Mouse (Mus musculus) kidney, adult 9 months (tissue): ENCODE data around the gene Lyg1.
A peak's percentile ranks its signal among the peaks of the same experiment; 100 is the strongest.

Experiments
- DNase-seq: peaks from one replicate; pipeline ENCODE4 v3.0.0; 2022

Gene Lyg1

DNA sequence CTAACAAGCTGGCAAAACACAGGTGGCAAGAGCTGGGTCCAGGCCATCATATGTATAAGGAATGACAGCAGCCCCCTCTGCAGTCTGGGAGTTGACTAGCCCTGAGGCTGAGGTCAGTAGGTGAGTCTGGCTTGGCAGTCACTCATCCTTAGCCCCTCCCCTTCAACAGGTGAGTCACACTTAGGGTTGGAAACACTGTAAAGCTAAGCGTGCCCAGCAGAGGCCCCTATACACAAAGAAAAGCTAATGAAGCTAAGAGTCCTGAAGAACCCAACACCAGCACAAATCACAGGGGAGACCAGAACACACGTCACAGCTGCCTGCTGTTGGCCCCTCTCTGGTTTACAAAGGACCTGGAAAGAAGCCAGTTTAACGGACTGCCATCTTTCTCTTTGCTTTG lies 25.8 kb downstream of the Lyg1 start:
- peak; percentile 67 for DNase-seq

DNA sequence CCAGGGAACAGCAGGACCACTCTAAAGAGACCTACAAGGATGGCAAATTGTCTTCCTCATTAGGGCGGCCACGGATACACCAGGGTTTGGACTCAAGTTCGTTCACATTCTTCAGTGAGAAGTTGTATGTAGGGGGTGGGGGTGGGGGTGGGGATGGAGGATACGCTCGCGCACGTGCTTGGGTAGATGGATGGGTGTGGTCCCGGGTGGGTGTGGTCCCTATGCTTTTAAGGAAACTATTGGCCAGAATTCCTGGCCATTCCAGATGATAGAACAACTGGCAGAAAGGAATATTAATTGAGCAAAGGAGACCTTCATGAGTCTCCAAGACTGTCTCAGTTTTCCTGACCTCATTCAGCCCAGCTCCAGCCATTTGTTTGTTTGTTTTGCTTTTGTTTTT lies 31.6 kb downstream of the Lyg1 start:
- DNase-seq, result no peak

DNA sequence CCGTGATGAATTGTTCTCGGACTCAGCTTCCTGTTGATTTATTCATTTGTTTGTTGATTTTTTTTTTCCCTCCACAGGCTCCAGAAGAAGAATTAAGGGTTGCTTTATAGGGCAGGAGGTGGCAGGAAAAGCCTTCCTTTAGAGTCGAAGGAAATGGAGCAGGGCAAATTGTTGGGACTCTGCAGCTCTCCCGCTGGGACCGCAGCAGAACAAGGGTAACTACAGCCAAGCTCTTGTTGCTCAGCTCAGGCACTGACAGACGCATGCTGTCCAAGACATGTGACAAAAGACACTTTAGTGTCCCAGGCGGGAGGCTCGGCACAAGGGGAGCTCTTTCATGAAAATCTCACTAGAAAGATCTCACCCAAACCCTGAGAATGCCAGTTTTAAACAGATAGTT lies 35.0 kb downstream of the Lyg1 start:
- no peak for DNase-seq

DNA sequence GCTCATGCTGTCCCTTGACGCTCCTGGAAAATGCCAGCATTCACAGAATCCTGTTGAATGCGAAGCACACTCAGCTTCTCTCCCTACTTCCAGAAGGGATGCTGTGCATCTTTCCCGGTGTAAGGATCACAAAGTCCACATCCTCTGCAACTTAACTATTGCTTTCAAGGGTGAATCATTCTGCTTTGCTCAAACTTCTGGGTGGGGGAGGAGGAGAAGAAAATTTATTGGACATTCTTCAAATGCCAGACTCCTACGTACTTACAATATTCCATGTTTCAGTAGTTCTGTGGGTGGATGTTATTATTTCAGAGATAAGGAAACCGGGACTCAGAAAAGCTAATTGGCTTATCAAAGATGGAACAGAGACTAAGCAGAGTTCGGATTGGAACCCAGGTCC lies 39.5 kb downstream of the Lyg1 start:
- DNase-seq, result no peak

DNA sequence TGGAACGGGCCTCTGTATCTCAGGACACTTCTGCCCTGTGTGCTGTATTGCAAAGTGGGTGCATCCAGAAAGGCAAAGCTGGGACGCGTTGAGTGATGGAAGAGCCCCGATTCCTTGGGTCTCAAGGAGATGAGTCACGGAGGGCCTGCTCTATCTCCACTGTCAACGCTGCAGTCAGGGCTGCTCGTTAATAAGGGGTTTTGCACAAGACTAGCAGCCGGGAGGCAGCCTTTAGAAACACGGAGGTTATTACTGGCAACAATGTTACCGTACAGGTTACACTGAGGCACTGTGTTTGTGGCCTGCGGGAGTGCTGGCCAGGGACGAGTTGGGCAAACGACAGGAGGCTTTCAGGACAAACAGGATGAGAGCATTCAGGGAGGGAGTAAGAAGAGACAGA lies 39.9 kb downstream of the Lyg1 start:
- no peak for DNase-seq

DNA sequence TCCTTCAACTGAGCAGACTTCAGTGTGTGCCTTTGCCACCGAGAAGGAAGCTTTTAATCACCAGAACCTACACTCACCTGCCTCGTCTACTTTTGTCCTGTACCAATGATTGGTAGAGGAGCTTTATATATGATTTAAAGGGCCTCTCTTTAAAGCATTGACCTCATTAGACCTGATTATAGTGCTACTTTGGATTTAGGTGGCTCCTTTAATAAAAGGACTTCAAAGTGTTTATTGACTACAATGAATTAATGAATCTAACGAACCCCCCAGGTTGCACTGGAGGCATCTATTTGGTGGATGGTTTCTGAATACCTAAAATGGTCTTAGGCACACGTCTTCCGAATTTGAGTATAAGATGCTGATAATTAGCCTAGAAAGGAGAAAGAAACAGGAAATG lies 41.2 kb downstream of the Lyg1 start, which contains the start of gene Lyg2:
Gene Lyg2 (minus strand): TSS at position 101 of the 400 bp plus-strand sequence.
- no peak for DNase-seq

DNA sequence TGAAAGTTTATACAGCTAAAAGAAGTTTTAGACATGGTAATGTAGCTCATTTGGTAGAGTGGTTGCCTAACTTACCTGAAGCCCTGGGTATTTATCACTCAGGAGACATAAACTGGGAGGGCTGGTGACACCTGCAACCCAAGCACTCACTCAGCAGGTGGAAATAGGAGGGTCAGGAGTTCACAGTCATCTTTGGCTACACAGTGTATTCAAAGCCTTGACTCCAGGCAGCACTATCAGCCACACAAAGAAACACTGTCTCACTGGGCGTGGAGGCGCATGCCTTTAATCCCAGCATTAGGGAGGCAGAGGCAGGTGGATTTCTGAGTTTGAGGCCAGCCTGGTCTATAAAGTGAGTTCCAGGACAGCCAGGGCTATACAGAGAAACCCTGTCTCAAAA lies 44.8 kb downstream of the Lyg1 start:
- no peak for DNase-seq

DNA sequence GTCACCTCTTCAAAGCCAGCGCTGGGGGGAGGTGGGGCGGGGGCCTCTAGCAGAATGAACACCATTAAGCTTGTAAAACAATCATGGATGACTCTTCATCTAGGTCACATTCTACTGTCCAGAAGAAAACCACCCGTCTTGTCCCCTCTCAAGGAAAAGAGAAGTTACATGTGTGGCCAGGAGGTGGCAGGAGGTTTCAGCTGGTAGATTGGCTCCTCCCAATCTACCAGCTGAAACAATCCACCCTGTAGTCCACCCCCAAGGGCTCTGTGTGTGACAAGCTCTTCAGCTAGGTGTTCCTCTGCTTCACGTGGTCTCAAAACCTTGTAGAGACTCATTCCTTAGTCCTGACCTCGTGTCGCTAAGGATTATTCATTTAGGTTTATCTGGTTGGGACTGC lies 54.4 kb downstream of the Lyg1 start:
- DNase-seq, result peak; percentile 34

DNA sequence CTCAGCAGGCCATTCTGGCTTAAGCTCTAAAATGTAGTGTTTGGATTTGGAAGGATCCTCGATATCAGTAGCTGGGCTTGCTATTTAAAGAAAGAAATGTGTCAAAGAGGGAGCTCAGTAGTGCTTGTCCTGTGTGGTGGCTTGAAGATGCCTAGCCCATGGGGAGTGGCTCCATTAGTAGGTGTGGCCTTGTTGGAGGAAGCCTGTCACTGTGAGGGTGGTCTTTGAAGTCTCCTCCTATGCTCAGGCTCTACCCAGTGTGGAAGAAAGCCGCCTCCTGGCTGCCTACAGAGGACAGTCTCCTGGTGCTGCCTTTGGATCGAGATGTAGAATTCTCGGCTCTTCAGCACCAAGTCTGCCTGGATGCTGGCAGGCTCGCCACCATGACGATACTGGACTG lies 57.3 kb downstream of the Lyg1 start:
- DNase-seq, result no peak

DNA sequence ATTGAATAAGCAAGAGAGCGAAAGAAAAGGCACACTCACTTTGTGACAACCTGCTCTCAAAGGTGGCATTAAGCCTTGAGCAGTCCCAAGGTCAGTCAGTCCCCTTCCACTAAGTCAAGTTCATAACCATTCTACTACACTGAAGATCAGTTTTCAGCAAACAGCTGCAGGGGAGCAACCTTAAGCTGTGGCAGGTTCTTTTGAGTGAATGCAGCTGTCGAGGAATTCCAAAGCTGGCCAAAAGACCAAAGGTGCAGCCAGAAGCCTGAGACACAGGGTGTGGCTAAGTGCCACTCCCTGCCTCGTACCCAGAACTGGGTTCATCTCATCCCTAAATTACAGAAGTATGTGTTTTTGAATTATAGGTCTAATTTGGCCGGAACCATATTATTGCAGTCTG lies 57.7 kb downstream of the Lyg1 start:
- no peak for DNase-seq
